Comparison of ENCODE assay signal across 8 mouse cellular contexts in genomic region chr11:54438366-54438781, GRCm38 (mm10). TPM values are rescaled to one million over a fixed set of nuclear protein-coding genes. Genes with fewer than 3 reads are reported as not detected.
DNase-seq lines count a peak whose midpoint lies in the region; ATAC-seq lines count a peak whose summit lies in the region.

No protein-coding gene starts in this region.

- no peaks in the 10 kb centered on the region for H3K36me3 ChIP-seq in forebrain, embryonic 12.5 days (replicated peaks)

- no peaks in the 10 kb centered on the region for H3K9me3 ChIP-seq in forebrain, embryonic 12.5 days

- peak overlapping the region; percentile 93 for H3K9ac ChIP-seq in forebrain, embryonic 12.5 days

- ATAC-seq in forebrain, embryonic 12.5 days (ENCODE audit: low FRiP score): no peak; the same call in none of the 2 replicates
- ATAC-seq in megakaryocyte, adult 5-6 weeks (ENCODE audit: poor library complexity, severe bottlenecking): peak; percentile 51

- H3K27me3 ChIP-seq in forebrain, embryonic 12.5 days: no peaks in the 10 kb centered on the region

- H3K4me2 ChIP-seq in forebrain, embryonic 12.5 days: peak overlapping the region; percentile 73

- WGBS in forebrain, embryonic 12.5 days: under 1% methylated on average over 47 of the region's 47 CpGs

- peak; percentile 37 for DNase-seq in layer of hippocampus, adult 11-12 months (ENCODE audit: low spot score)
- no peak for DNase-seq in layer of hippocampus, adult 9-10 months (ENCODE audit: low spot score)
- DNase-seq in brain, adult 2 months (ENCODE audit: low read depth, low spot score): peak; percentile 65
- peak; percentile 26 for DNase-seq in heart, postnatal 25 days (ENCODE audit: low spot score)
- peak; percentile 25 to 74 for DNase-seq in left cerebral cortex, postnatal 10 days (ENCODE audit: extremely low spot score in 1 of 2, low spot score in 2 of 2)
- DNase-seq in skeletal muscle tissue, adult 2 months (ENCODE audit: low read depth, low spot score): peak; percentile 71

- H3K4me1 ChIP-seq in forebrain, embryonic 12.5 days: peaks cover 18% of the 10 kb centered on the region

- peak overlapping the region; percentile 85 for H3K27ac ChIP-seq in forebrain, embryonic 12.5 days

- H3K4me3 ChIP-seq in forebrain, embryonic 12.5 days (replicated peaks): peak overlapping the region; percentile 95

- intact Hi-C loops in heart, postnatal 25 days (cut with DNase I): loop anchor here (5.0 kb wide), 1 partner anchor 84 kb away; the partner anchor contains the start of gene Rapgef6
- intact Hi-C loops in left cerebral cortex, postnatal 10 days (cut with DNase I): no loop called here

RNA-seq across cellular contexts. Expression of gene Fnip1, which starts 0.4 kb away (rescaled TPM):
- polyA plus RNA-seq in forebrain, embryonic 12.5 days (2016; fragmentation: Nextera tagmentation; extraction: Ambion mirVana): 12.4 and 13.8 TPM in 2 replicates
- total RNA-seq in heart, postnatal 25 days (2021): 10 to 100 TPM; 33.0 to 37.8 TPM
- total RNA-seq in left cerebral cortex, postnatal 10 days (2021): 10 to 100 TPM; 23.0 to 23.6 TPM
- 37.8 and 39.6 TPM in 2 replicates for total RNA-seq in megakaryocyte, adult 5-6 weeks (2015)
- 39.2 and 45.6 TPM in 2 replicates for total RNA-seq in megakaryocyte, adult 5-6 weeks (2017)
